10 mouse cellular contexts compared by ENCODE assay signal in genomic region chr19:22552179-22552578, GRCm38 (mm10).
DNase-seq lines count a peak whose midpoint lies in the region; ATAC-seq and TF ChIP-seq lines count a peak whose summit lies in the region.
"Had no signal": no experiment of that assay in that cellular context is flagged by ENCODE, and none has a peak within 500 bp of the region (broad histone marks: within the 10 kb centered on the region; RNA-seq: fewer than 3 reads in every experiment).

No protein-coding gene starts in this region.

- TF ChIP-seq POLR2A in spleen, adult 2 months (IDR thresholded peaks at IDR 0.05; ENCODE audit: low read depth, low read length): no peak

- no peak overlapping the region for H3K4me2 ChIP-seq in forebrain, embryonic 12.5 days
- no peak overlapping the region for H3K4me2 ChIP-seq in midbrain, embryonic 15.5 days
- H3K4me2 ChIP-seq: embryonic facial prominence, embryonic 13.5 days had no signal

- peak; percentile 20; the same call in 1 of the 2 replicates for TF ChIP-seq CTCF in spleen, adult 2 months (IDR thresholded peaks at IDR 0.05; ENCODE audit: extremely low read depth, insufficient read depth, insufficient read length, insufficient replicate concordance)

- H3K9ac ChIP-seq in forebrain, embryonic 12.5 days: no peak overlapping the region
- no peak overlapping the region for H3K9ac ChIP-seq in midbrain, embryonic 15.5 days
- H3K9ac ChIP-seq: embryonic facial prominence, embryonic 13.5 days had no signal

- H3K27me3 ChIP-seq in spleen, adult 2 months (ENCODE audit: control insufficient read depth, insufficient read depth, low read length): no peaks in the 10 kb centered on the region
- peaks cover 32% of the 10 kb centered on the region for H3K27me3 ChIP-seq in forebrain, embryonic 12.5 days
- H3K27me3 ChIP-seq in midbrain, embryonic 15.5 days (replicated peaks): no peaks in the 10 kb centered on the region; the same call in 1 of the 2 replicates
- H3K27me3 ChIP-seq: embryonic facial prominence, embryonic 13.5 days; megakaryocyte, embryonic 14.5 days had no signal

- no peaks in the 10 kb centered on the region for H3K4me1 ChIP-seq in spleen, adult 2 months (ENCODE audit: control insufficient read depth, insufficient read depth, insufficient read length)
- peaks cover 14% of the 10 kb centered on the region for H3K4me1 ChIP-seq in forebrain, embryonic 12.5 days
- H3K4me1 ChIP-seq in midbrain, embryonic 15.5 days: peaks cover 19% of the 10 kb centered on the region
- H3K4me1 ChIP-seq: megakaryocyte, embryonic 14.5 days had no signal

- ATAC-seq in forebrain, embryonic 12.5 days (ENCODE audit: low FRiP score): peak; percentile 82; the same call in 1 of the 2 replicates
- ATAC-seq in midbrain, embryonic 15.5 days (replicated peaks): peak; percentile 73; the same call in 1 of the 2 replicates

- no peak overlapping the region for H3K4me3 ChIP-seq in spleen, adult 2 months (ENCODE audit: extremely low read depth, insufficient read depth, insufficient read length)
- no peak overlapping the region for H3K4me3 ChIP-seq in forebrain, embryonic 12.5 days (replicated peaks)
- H3K4me3 ChIP-seq in midbrain, embryonic 15.5 days: no peak overlapping the region
- H3K4me3 ChIP-seq: embryonic facial prominence, embryonic 13.5 days; megakaryocyte, embryonic 14.5 days had no signal

- 15% methylated on average over 5 of the region's 5 CpGs for WGBS in spleen, adult 2 months
- WGBS in forebrain, embryonic 12.5 days: 31% methylated on average over 5 of the region's 5 CpGs
- WGBS in midbrain, embryonic 15.5 days: 30% methylated on average over 5 of the region's 5 CpGs

- no peaks in the 10 kb centered on the region for H3K9me3 ChIP-seq in forebrain, embryonic 12.5 days
- no peaks in the 10 kb centered on the region for H3K9me3 ChIP-seq in midbrain, embryonic 15.5 days
- H3K9me3 ChIP-seq: embryonic facial prominence, embryonic 13.5 days; megakaryocyte, embryonic 14.5 days had no signal

- peak in 1 of 2 experiments; percentile 10 for DNase-seq in spleen, adult 2 months (ENCODE audit: low read depth in 1 of 2, low spot score in 2 of 2)
- no peak for DNase-seq in spleen, adult 12 weeks (ENCODE audit: low spot score)
- DNase-seq in c-Kit-positive CD71-positive TER-119-positive erythroid progenitor cells, embryonic 14.5 days (ENCODE audit: low spot score): peak; percentile 25
- DNase-seq in kidney, adult 18-20 months: peak; percentile 66
- DNase-seq in left cerebral cortex, postnatal 36 days (ENCODE audit: low spot score in 2 of 2): peak; percentile 54 to 56
- DNase-seq in testis, postnatal 10 days (ENCODE audit: low spot score): peak; percentile 78

- no peaks in the 10 kb centered on the region for H3K36me3 ChIP-seq in spleen, adult 2 months (ENCODE audit: control insufficient read depth, insufficient read depth, low read length)
- H3K36me3 ChIP-seq in forebrain, embryonic 12.5 days (replicated peaks): no peaks in the 10 kb centered on the region
- no peaks in the 10 kb centered on the region for H3K36me3 ChIP-seq in midbrain, embryonic 15.5 days (replicated peaks)
- H3K36me3 ChIP-seq: embryonic facial prominence, embryonic 13.5 days had no signal

- intact Hi-C loops in left cerebral cortex, postnatal 36 days (cut with DNase I): loop anchor here (2.0 to 5.0 kb wide), 3 partner anchors 79 to 330 kb away; no protein-coding TSS in a partner anchor

- no peak overlapping the region for H3K27ac ChIP-seq in spleen, adult 2 months (ENCODE audit: insufficient read depth, low read length)
- H3K27ac ChIP-seq in forebrain, embryonic 12.5 days: no peak overlapping the region
- H3K27ac ChIP-seq in midbrain, embryonic 15.5 days: no peak overlapping the region
- H3K27ac ChIP-seq: embryonic facial prominence, embryonic 13.5 days had no signal
